Mouse (Mus musculus): Measurements from ENCODE around the gene Ccl12. TPM values are rescaled to one million over a fixed set of nuclear protein-coding genes. Genes with fewer than 3 reads are reported as not detected.

Gene Ccl12
- under 1 TPM in 1 of 2 experiments, not detected in 1; 0.35 TPM for polyA plus RNA-seq (2017; shearing (Covaris generic))

GRCm38 (mm10) chr11:82101529-82101928 lies at the start of gene Ccl12:
Ccl12 (plus strand) TSS chr11:82101845.

GRCm38 (mm10) chr11:82057646-82058045 lies 44.0 kb upstream of the Ccl12 start, which contains the start of gene Ccl11:
Ccl11 (plus strand) TSS chr11:82057823.

GRCm38 (mm10) chr11:82114885-82115284 lies 13.2 kb downstream of the Ccl12 start, which contains the start of gene Ccl8:
Ccl8 (plus strand) TSS chr11:82115185.

Other genes starting within 250 kb of the Ccl12 start
- 1 to 10 TPM in 1 of 2 experiments, under 1 TPM in 1; 0.12 to 1.7 TPM for gene 5530401A14Rik, start 241.2 kb upstream of the Ccl12 start, polyA plus RNA-seq (2017; shearing (Covaris generic))
- under 1 TPM; 0.10 to 0.17 TPM for gene Asic2, start 133.4 kb upstream of the Ccl12 start, polyA plus RNA-seq (2017; shearing (Covaris generic))
- gene Ccl2, start 66.3 kb upstream of the Ccl12 start, polyA plus RNA-seq (2017; shearing (Covaris generic)) = 1 to 10 TPM in 1 of 2 experiments, not detected in 1; 3.6 TPM
- not detected for gene Gm17268, start 63.3 kb upstream of the Ccl12 start, polyA plus RNA-seq (2017; shearing (Covaris generic))
- not detected for gene Ccl7, start 56.1 kb upstream of the Ccl12 start, polyA plus RNA-seq (2017; shearing (Covaris generic))
- not detected for gene Ccl11, start 44.0 kb upstream of the Ccl12 start, polyA plus RNA-seq (2017; shearing (Covaris generic))
- not detected for gene Ccl8, start 13.3 kb downstream of the Ccl12 start, polyA plus RNA-seq (2017; shearing (Covaris generic))
- 10 to 100 TPM in 1 of 2 experiments, 1 to 10 TPM in 1; 2.3 to 19.5 TPM for gene Ccl1, start 203.8 kb downstream of the Ccl12 start, polyA plus RNA-seq (2017; shearing (Covaris generic))

Data from inflammation-experienced regulatory T-cells (primary cell).